Mouse (Mus musculus): ENCODE measurements around the gene Prune1. TPM values are rescaled to one million over a fixed set of nuclear protein-coding genes. Genes with fewer than 3 reads are reported as not detected.

Prune1 gene
- polyA plus RNA-seq, 1 experiment from 2014 or later: 63.8 TPM

DNA sequence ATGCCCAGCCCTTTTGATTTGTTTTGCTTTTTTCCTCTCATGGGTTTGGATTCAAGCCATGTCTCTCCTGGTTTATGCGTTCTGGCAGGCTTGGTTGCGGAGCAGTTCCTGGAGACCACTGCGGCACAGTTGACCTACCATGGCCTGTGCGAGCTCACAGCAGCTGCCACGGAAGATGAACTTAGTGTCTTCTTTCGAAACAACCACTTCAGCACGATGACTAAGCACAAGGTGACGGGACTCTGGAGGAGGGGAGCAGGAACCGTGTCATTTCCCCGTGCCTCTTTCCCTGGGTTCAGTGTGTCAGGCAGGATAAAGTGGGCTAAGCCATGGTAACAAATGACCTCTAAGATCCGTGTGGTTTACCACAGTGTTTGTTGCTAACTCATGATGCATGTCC, 11.7 kb upstream of the Prune1 start:
- H3K4me2 ChIP-seq (replicated peaks): no peak overlapping the region
- H3K4me1 ChIP-seq (replicated peaks; ENCODE audit: control insufficient read depth, insufficient read depth, low read length): no peaks in the 10 kb centered on the region
- no peaks in the 10 kb centered on the region for H3K27me3 ChIP-seq (ENCODE audit: control insufficient read depth, insufficient read depth, low read length)
- WGBS: 82% methylated on average over 11 of the region's 11 CpGs
- DNase-seq (ENCODE audit: low spot score) (no peak), ATAC-seq (ENCODE audit: low FRiP score) (no peak)
- no peaks in the 10 kb centered on the region for H3K9me3 ChIP-seq (ENCODE audit: control insufficient read depth, low read length)
- peaks cover 50% of the 10 kb centered on the region for H3K36me3 ChIP-seq (replicated peaks; ENCODE audit: control insufficient read depth, insufficient read depth)
- no peak overlapping the region for H3K9ac ChIP-seq
- no peak overlapping the region for H3K27ac ChIP-seq
- no peak overlapping the region for H3K4me3 ChIP-seq (replicated peaks; ENCODE audit: low read length)

DNA sequence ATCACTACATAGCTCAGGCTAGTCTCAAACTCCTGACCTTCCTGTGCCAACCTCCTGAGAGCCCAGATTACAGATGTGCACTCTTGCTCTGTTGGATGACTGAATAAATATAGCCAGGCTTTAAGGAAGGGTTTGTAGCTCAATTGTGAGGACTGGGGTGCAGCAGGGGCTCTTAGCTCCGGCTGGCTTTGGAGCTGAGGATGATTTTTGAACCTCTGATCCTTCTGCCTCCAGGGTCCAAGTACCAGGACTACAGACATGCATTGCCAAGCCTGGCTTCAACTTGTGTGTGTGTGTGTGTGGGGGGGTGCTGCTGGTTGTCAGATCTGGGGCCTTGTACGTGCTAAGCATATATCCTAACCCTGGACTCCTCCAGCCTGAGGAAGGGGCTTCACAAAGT, 11.0 kb upstream of the Prune1 start:
- no peak overlapping the region for H3K4me2 ChIP-seq (replicated peaks)
- no peaks in the 10 kb centered on the region for H3K9me3 ChIP-seq (ENCODE audit: control insufficient read depth, low read length)
- 85% methylated on average over 2 of the region's 2 CpGs for WGBS
- no peaks in the 10 kb centered on the region for H3K4me1 ChIP-seq (replicated peaks; ENCODE audit: control insufficient read depth, insufficient read depth, low read length)
- H3K27ac ChIP-seq: no peak overlapping the region
- ATAC-seq (ENCODE audit: low FRiP score) (no peak), DNase-seq (ENCODE audit: low spot score) (no peak)
- H3K27me3 ChIP-seq (ENCODE audit: control insufficient read depth, insufficient read depth, low read length): no peaks in the 10 kb centered on the region
- H3K4me3 ChIP-seq (replicated peaks; ENCODE audit: low read length): no peak overlapping the region
- H3K36me3 ChIP-seq (replicated peaks; ENCODE audit: control insufficient read depth, insufficient read depth): peaks cover 57% of the 10 kb centered on the region
- H3K9ac ChIP-seq: no peak overlapping the region

GRCm38 (mm10) chr3:95291041-95291440, 9.2 kb upstream of the Prune1 start:
- H3K4me3 ChIP-seq (replicated peaks; ENCODE audit: low read length): no peak overlapping the region
- 93% methylated on average over 4 of the region's 4 CpGs for WGBS
- H3K27me3 ChIP-seq (ENCODE audit: control insufficient read depth, insufficient read depth, low read length): no peaks in the 10 kb centered on the region
- peaks cover 61% of the 10 kb centered on the region for H3K36me3 ChIP-seq (replicated peaks; ENCODE audit: control insufficient read depth, insufficient read depth)
- DNase-seq (ENCODE audit: low spot score): no peak
- no peaks in the 10 kb centered on the region for H3K9me3 ChIP-seq (ENCODE audit: control insufficient read depth, low read length)
- no peak overlapping the region for H3K4me2 ChIP-seq (replicated peaks)
- no peaks in the 10 kb centered on the region for H3K4me1 ChIP-seq (replicated peaks; ENCODE audit: control insufficient read depth, insufficient read depth, low read length)
- ATAC-seq (ENCODE audit: low FRiP score): no peak
- H3K27ac ChIP-seq: no peak overlapping the region
- no peak overlapping the region for H3K9ac ChIP-seq

DNA sequence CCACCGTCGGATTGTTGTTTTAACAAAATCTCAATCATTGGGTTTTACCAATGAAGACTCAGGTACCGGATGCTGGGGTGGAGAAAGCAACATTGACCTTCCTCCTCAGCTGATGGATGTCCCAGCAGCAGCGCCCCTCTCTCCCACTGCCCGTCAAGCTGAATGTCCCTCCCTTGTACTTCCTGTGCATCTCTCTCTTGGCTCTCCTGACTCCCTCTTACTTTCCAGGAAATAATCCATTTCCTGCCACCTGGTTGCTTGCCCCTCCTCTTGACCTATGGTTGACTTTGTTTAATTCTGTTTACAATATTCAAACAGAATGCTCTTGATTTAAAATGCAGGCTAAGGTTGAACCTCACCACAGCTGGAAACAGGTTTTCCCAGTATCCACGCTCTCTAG, 8.3 kb upstream of the Prune1 start:
- no peak overlapping the region for H3K27ac ChIP-seq

GRCm38 (mm10) chr3:95289419-95289818, 7.5 kb upstream of the Prune1 start:
- H3K27me3 ChIP-seq (ENCODE audit: control insufficient read depth, insufficient read depth, low read length): no peaks in the 10 kb centered on the region
- ATAC-seq (ENCODE audit: low FRiP score): no peak
- 89% methylated on average over 4 of the region's 4 CpGs for WGBS
- no peak overlapping the region for H3K4me2 ChIP-seq (replicated peaks)
- H3K4me3 ChIP-seq (replicated peaks; ENCODE audit: low read length): no peak overlapping the region
- DNase-seq (ENCODE audit: low spot score): no peak
- peaks cover 47% of the 10 kb centered on the region for H3K36me3 ChIP-seq (replicated peaks; ENCODE audit: control insufficient read depth, insufficient read depth)
- H3K27ac ChIP-seq: no peak overlapping the region
- no peak overlapping the region for H3K9ac ChIP-seq
- peaks cover 9% of the 10 kb centered on the region for H3K4me1 ChIP-seq (replicated peaks; ENCODE audit: control insufficient read depth, insufficient read depth, low read length)
- H3K9me3 ChIP-seq (ENCODE audit: control insufficient read depth, low read length): no peaks in the 10 kb centered on the region

More for the DNA sequence above, 8.3 kb upstream of the Prune1 start:
- H3K4me2 ChIP-seq (replicated peaks): no peak overlapping the region
- H3K4me1 ChIP-seq (replicated peaks; ENCODE audit: control insufficient read depth, insufficient read depth, low read length): peaks cover 2% of the 10 kb centered on the region; the same call in 1 of the 2 replicates
- no peak for DNase-seq (ENCODE audit: low spot score)
- ATAC-seq (ENCODE audit: low FRiP score): no peak
- no peaks in the 10 kb centered on the region for H3K9me3 ChIP-seq (ENCODE audit: control insufficient read depth, low read length)
- peaks cover 54% of the 10 kb centered on the region for H3K36me3 ChIP-seq (replicated peaks; ENCODE audit: control insufficient read depth, insufficient read depth)
- no peak overlapping the region for H3K9ac ChIP-seq
- 79% methylated on average over 6 of the region's 6 CpGs for WGBS
- no peak overlapping the region for H3K4me3 ChIP-seq (replicated peaks; ENCODE audit: low read length)
- H3K27me3 ChIP-seq (ENCODE audit: control insufficient read depth, insufficient read depth, low read length): no peaks in the 10 kb centered on the region

DNA sequence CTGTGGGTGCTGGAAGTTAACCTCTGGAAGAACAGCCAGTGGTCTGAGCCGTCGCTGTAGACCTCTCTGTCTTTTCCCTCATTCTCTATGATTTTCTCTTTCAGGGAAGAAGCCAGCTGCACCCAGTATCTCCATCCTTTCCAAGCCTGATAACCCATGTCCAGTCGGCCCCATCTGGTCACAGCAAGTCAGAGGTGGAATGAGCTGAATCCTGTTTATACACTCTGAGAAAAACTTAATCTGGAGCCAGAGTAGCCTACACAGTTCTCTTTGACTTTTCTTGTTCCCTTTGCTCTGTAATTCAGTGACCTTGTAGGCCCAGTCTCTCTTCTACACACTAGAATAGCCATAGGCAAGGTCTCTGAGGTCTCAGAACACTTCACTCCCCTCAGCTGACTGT, 5.7 kb upstream of the Prune1 start:
- H3K27ac ChIP-seq: no peak overlapping the region
- WGBS: 91% methylated on average over 3 of the region's 3 CpGs

DNA sequence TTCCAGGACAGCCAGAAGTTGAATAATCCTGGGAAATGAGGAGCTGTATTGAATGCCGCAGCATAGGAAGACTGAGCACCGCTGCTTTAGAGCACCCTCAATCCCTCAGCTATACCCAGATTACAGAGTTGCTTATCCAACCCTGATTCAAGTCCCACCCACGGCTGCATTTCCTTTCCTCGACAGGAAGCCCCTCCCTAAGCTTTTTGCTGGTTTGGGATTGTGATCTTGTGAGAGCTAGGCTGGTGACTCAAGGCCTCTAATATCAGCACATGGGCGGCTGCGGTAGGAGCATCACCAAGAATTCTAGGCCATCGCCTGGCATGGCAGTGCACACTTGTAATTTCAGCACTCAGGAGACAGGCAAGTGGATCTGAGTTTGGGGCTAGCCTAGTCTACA, 4.6 kb upstream of the Prune1 start:
- H3K36me3 ChIP-seq (replicated peaks; ENCODE audit: control insufficient read depth, insufficient read depth): peaks cover 20% of the 10 kb centered on the region
- peaks cover 24% of the 10 kb centered on the region for H3K4me1 ChIP-seq (replicated peaks; ENCODE audit: control insufficient read depth, insufficient read depth, low read length)
- DNase-seq (ENCODE audit: low spot score) (no peak), ATAC-seq (ENCODE audit: low FRiP score) (no peak)
- no peaks in the 10 kb centered on the region for H3K27me3 ChIP-seq (ENCODE audit: control insufficient read depth, insufficient read depth, low read length)
- no peak overlapping the region for H3K4me3 ChIP-seq (replicated peaks; ENCODE audit: low read length)
- WGBS: 89% methylated on average over 7 of the region's 7 CpGs
- no peak overlapping the region for H3K27ac ChIP-seq
- no peaks in the 10 kb centered on the region for H3K9me3 ChIP-seq (ENCODE audit: control insufficient read depth, low read length)
- H3K4me2 ChIP-seq (replicated peaks): no peak overlapping the region
- no peak overlapping the region for H3K9ac ChIP-seq

More for the DNA sequence above, 5.7 kb upstream of the Prune1 start:
- Histone ChIP-seq H3K9me3 (ENCODE audit: control insufficient read depth, low read length) (no peaks in the 10 kb centered on the region), H3K4me2 (replicated peaks) (no peak overlapping the region), H3K4me1 (replicated peaks; ENCODE audit: control insufficient read depth, insufficient read depth, low read length) (peaks cover 18% of the 10 kb centered on the region), H3K27me3 (ENCODE audit: control insufficient read depth, insufficient read depth, low read length) (no peaks in the 10 kb centered on the region), H3K4me3 (replicated peaks; ENCODE audit: low read length) (no peak overlapping the region), H3K9ac (no peak overlapping the region), H3K36me3 (replicated peaks; ENCODE audit: control insufficient read depth, insufficient read depth) (peaks cover 28% of the 10 kb centered on the region)
- no peak for ATAC-seq (ENCODE audit: low FRiP score)
- DNase-seq (ENCODE audit: low spot score): no peak

- no peaks in the 10 kb centered on the region for H3K9me3 ChIP-seq (ENCODE audit: control insufficient read depth, low read length)
- H3K4me3 ChIP-seq (replicated peaks; ENCODE audit: low read length): no peak overlapping the region
- ATAC-seq (ENCODE audit: low FRiP score): no peak
- no peak overlapping the region for H3K9ac ChIP-seq
- DNase-seq (ENCODE audit: low spot score): no peak
- peaks cover 25% of the 10 kb centered on the region for H3K4me1 ChIP-seq (replicated peaks; ENCODE audit: control insufficient read depth, insufficient read depth, low read length)
- no peaks in the 10 kb centered on the region for H3K27me3 ChIP-seq (ENCODE audit: control insufficient read depth, insufficient read depth, low read length)
- no peak overlapping the region for H3K4me2 ChIP-seq (replicated peaks)
- no peak overlapping the region for H3K27ac ChIP-seq
- peaks cover 20% of the 10 kb centered on the region for H3K36me3 ChIP-seq (replicated peaks; ENCODE audit: control insufficient read depth, insufficient read depth)
- 72% methylated on average over 5 of the region's 5 CpGs for WGBS
Observed at GRCm38 (mm10) chr3:95286011-95286410, 4.1 kb upstream of the Prune1 start.

DNA sequence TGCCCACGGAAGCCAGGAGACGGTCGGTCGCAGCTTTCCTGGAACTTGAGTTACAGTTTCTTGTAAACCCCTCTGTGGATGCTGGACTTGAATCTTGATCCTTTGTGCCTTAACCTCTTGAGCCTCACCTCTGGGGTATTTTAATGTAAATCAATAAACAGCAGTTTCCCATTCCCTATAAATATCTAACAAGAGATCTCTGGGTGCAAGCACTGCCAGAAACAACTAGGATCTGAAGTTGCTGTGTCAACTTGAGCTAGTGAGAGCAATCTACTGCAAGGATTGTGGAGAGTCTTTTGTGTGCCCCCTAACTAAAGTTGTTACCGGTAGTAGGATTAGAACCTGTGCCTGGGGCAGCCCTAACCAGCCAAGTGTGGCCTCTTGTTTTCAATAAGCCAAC, 3.5 kb upstream of the Prune1 start:
- 94% methylated on average over 5 of the region's 5 CpGs for whole genome bisulfite sequencing
- no peak for ATAC-seq (ENCODE audit: low FRiP score)
- Histone ChIP-seq H3K9me3 (ENCODE audit: control insufficient read depth, low read length) (no peaks in the 10 kb centered on the region), H3K4me1 (replicated peaks; ENCODE audit: control insufficient read depth, insufficient read depth, low read length) (peaks cover 31% of the 10 kb centered on the region), H3K4me3 (replicated peaks; ENCODE audit: low read length) (no peak overlapping the region), H3K36me3 (replicated peaks; ENCODE audit: control insufficient read depth, insufficient read depth) (peaks cover 20% of the 10 kb centered on the region), H3K27ac (no peak overlapping the region), H3K9ac (no peak overlapping the region), H3K27me3 (ENCODE audit: control insufficient read depth, insufficient read depth, low read length) (no peaks in the 10 kb centered on the region), H3K4me2 (replicated peaks) (no peak overlapping the region)
- DNase-seq (ENCODE audit: low spot score): no peak

All from hindbrain, embryonic 14.5 days (tissue).